Mouse (Mus musculus) thymus, postnatal 25 days (tissue): Measurements from ENCODE around the gene Btnl6.
"Not testable (repeated sequence)": the region's sequence is repeated elsewhere in the genome, so short reads cannot be mapped to it uniquely, and the experiment has no call there.

Source experiments
- DNase-seq: peaks from one replicate; pipeline ENCODE4 v3.0.0; 2022

The Btnl6 gene

DNA sequence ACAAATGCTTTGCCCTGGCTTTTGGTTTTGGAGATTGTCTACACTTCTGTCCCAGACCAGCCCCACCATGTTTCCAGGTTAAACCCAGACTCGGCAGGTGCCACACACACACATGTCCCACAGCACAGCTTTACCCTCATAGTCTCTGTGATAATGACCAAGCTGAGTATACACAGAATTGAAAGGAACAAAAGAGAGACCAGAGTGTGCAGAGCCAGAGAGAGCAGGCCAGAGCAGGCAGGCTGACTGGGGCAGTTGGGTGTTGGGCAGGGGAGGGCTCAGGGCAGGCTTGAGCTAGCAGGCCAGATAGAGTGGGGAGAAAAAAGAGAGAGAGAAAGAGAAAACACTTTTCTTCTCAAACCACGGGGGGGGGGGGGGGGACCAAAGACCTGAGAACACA lies 20.6 kb downstream of the Btnl6 start:
- DNase-seq: no peak

GRCm38 (mm10) chr17:34495156-34495555 lies 22.0 kb downstream of the Btnl6 start:
- DNase-seq: not testable (repeated sequence)

- DNase-seq: no peak
Observed at GRCm38 (mm10) chr17:34492796-34493195, 24.4 kb downstream of the Btnl6 start.

- not testable (repeated sequence) for DNase-seq
Observed at GRCm38 (mm10) chr17:34477238-34478013, 39.7 kb downstream of the Btnl6 start, which contains the start of gene Btnl4. TSS of gene Btnl4 (minus strand) at chr17:34477318.

DNA sequence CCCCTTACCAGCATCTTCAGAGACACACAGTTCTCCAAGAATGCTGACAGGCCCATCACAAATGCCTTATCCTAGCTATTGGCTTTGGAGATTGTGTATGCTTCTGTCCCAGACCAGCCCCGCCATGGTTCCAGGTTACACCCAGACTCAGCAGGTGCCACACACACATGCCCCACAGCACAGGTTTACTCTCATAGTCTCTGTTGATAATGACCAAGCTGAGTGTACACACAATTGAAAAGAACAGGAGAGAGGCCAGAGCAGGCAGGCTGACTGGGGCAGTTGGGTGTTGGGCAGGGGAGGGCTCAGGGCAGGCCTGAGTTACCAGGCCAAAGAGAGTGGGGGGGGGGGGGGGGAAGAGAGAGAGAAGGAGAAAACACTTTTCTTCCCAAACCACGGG lies 40.7 kb downstream of the Btnl6 start:
- DNase-seq: no peak

- no peak for DNase-seq
Observed at GRCm38 (mm10) chr17:34475060-34475459, 42.1 kb downstream of the Btnl6 start.

GRCm38 (mm10) chr17:34470491-34470890 lies 46.7 kb downstream of the Btnl6 start:
- DNase-seq: no peak

- not testable (repeated sequence) for DNase-seq
Observed at GRCm38 (mm10) chr17:34465906-34466305, 51.2 kb downstream of the Btnl6 start.

DNA sequence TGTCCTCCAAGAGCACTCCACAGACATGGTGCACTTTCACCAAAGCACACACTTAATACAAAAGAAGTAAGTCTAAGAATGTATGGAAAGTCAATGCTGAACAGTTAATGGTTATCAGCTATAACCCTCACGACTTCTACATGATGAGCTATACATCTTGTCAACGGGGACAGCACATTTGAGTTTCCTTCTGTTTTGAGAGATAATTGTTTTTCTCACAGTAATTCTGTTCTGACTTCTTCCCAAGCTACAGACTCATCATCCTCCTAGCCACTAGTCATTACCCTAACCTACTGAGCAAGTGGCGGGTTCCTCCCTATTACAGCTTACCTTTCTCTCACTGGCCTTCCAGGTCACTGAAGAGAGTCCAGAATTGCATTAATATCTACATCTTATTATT lies 57.9 kb downstream of the Btnl6 start:
- no peak for DNase-seq
